Mouse (Mus musculus) T-helper 2 cell (primary cell): Measurements from ENCODE around the gene Gtf2h2.

Source experiments
- in situ Hi-C: fragments of 300-600 bp; cut with MboI, MseI; formaldehyde crosslinking; loops from one replicate; pipeline ENCODE4 v1.15.1; 2025; ENCODE audit warnings: high pct_unique_total_duplicates

The Gtf2h2 gene

DNA sequence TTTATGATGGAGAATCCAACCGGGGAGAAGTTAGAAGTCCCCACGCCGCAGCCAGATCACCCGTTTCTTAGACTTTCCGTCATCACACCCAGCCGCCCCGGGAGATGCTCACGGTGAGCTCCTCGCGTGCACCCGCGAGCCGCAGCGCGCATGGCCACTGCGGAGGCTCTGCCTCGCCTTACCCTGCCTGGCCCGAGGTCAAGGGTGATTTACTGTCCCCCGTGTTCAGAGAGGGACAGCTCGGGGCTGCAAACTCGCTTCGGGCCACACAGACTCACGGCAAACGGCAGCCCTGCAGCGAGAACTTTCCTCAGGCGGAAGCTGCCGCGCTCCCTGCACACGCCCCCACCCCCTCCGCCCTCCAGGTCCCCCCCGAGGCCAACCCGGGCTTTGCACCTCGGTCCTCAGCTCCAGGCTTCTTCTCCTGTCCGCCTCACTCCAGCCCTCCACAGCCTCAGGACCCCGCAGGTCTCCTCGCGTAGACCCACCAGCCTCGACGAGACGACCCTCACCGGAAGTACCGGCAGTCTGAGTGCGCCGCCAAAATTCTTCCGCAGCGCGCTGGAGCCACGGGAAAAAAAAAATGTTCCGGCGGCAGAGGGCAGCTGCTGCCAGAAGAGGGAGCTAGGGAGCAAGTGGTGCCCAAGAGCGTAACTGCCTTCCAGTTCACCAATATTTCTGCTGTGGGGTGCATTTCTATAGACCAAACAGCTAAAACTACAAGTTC lies at the start of gene Gtf2h2:
Gene Gtf2h2, minus strand, starts transcription at position 519 of the 727 bp plus-strand sequence.
- in situ Hi-C loops = loop anchor here (5.0 to 25.0 kb wide), 2 partner anchors 95 to 455 kb away; no protein-coding TSS in a partner anchor

DNA sequence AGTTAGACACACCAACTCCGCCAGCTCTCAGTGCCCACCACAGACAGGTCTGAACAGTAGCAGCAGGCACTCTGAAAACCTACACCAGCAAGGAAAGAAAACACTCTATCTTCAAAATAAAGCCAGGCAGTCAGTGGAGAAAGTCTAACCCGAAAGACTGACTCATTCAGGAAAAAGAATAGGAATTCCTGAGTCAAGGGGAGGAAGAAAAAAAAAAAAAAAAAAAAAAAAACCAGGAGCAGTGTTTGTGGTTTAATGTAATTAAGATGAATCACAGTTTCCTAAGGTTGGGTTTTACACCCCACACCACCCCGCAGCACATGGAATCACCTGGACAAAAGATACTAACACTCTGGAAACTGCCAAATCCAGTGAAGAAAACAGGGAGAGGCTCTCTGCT lies 43.8 kb upstream of the Gtf2h2 start:
- in situ Hi-C loops = no loop called here

GRCm38 (mm10) chr13:100532788-100533365 lies 40.5 kb upstream of the Gtf2h2 start:
- in situ Hi-C loops = no loop called here

- in situ Hi-C loops = no loop called here
These were observed 34.3 kb upstream of the Gtf2h2 start for GRCm38 (mm10) chr13:100526649-100527038.

GRCm38 (mm10) chr13:100525935-100526648 lies 33.7 kb upstream of the Gtf2h2 start:
- in situ Hi-C loops = no loop called here

GRCm38 (mm10) chr13:100524896-100525295 lies 32.5 kb upstream of the Gtf2h2 start:
- in situ Hi-C loops = no loop called here

- in situ Hi-C loops = no loop called here
These were observed 31.3 kb upstream of the Gtf2h2 start for GRCm38 (mm10) chr13:100523698-100524097.

DNA sequence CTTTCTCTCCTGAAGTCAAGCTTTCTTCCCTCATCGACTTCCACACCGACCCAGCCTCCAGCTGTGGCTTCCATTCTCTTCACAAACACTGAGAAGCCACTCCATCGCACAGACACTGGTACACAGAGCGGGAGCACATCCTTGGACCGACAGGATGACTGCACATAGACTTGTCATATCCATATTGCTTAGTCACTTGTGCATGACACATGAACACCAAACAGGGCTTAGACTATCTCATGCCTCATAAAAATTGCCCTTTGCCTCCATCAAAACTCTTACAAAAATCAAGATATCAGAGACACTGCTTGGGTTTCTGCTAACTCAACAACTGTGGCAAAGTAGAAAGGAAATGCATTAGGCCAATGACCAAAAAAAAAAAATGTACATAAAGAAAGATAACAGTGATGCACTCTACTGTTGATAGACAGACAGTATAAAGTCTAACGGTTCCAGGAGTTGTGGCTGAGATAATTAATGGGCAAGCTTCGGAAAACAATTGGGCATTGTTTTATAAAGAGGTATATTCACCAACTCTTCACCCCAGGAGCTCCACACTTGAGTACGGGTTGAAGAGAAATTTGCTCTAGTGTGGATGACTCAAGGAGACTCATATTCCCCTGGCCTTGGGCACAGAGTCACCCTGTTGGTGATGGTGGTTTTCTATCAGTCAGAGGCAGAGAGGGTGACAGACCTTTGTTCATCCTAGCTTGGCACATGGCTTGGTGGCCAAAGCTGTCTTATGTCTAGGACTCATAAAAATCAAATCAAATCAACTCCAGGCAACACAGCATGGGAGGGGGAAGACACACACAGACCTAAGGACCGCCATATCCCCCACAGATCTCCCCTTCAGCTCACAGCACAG lies 29.6 kb upstream of the Gtf2h2 start:
- in situ Hi-C loops = no loop called here

DNA sequence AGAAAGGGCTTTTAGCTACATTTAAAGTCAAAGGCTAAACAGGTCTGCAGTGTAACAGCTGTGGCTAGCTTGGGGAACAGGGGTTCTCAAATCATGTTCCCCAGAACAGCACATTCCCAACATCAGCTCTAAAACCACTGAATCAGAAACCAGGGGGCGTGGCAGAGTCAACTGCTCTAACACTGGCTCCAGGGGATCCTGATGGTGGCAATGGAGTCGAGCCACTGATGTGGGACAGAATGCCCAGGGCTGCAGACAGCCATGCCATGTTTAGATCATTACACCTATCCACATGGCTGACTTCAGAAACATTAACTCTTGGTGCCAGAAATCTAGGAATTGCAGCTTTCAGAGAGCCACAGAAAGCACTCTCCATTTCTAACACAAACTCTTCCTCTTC lies 26.8 kb upstream of the Gtf2h2 start:
- in situ Hi-C loops = no loop called here

DNA sequence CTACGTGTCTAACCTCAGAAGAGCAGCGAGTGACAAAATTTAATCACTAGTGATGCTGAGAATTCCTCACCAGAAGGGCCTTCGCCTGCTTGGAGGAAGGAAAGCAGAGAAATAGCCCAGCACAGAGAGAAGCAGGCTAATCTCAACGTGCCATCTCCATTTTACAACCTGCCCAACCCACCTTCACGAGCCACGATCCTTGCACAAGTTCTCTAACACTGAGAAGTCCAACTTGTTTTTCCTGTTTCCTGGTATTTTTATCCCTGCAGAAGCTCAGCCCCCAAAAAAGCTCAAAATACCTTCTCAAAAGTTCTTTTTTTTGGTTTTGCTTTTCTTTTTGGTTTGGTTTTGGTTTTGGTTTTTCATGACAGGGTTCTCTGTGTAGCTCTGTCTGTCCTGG lies 25.8 kb upstream of the Gtf2h2 start:
- in situ Hi-C loops = no loop called here

GRCm38 (mm10) chr13:100517652-100518153 lies 25.3 kb upstream of the Gtf2h2 start:
- in situ Hi-C loops = no loop called here

- in situ Hi-C loops = no loop called here
These were observed 24.1 kb upstream of the Gtf2h2 start for GRCm38 (mm10) chr13:100516213-100517105.

DNA sequence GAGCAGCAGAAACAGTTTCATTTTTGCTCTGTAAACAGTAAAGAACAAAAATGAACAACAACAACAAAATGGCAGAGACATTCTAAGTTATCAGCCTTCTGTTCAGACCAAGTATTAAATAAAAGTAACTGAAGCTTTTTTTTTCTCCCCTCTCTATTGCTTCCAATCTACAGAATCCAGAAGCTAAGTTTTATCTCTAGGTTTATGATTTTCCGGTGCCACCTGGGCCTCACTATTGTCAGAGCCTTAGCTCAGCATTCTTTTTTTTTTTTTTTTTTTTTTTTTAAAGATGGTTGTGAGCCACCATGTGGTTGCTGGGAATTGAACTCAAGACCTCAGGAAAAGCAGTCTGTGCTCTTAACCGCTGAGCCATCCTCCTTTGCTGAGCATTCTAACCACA lies 20.4 kb upstream of the Gtf2h2 start:
- in situ Hi-C loops = no loop called here

GRCm38 (mm10) chr13:100511860-100512364 lies 19.5 kb upstream of the Gtf2h2 start:
- in situ Hi-C loops = no loop called here

- in situ Hi-C loops = no loop called here
These were observed 18.9 kb upstream of the Gtf2h2 start for GRCm38 (mm10) chr13:100511146-100511859.

GRCm38 (mm10) chr13:100499625-100500024 lies 7.2 kb upstream of the Gtf2h2 start:
- in situ Hi-C loops = loop anchor here (25.0 kb wide), 1 partner anchor 462 kb away; no protein-coding TSS in a partner anchor

GRCm38 (mm10) chr13:100495337-100495736 lies 3.0 kb upstream of the Gtf2h2 start:
- in situ Hi-C loops = loop anchor here (25.0 kb wide), 1 partner anchor 458 kb away; no protein-coding TSS in a partner anchor

GRCm38 (mm10) chr13:100494370-100494769 lies 2.0 kb upstream of the Gtf2h2 start:
- in situ Hi-C loops = loop anchor here (5.0 to 25.0 kb wide), 2 partner anchors 93 to 457 kb away; no protein-coding TSS in a partner anchor

GRCm38 (mm10) chr13:100493313-100493712 lies 934 bp upstream of the Gtf2h2 start:
- in situ Hi-C loops = loop anchor here (5.0 to 25.0 kb wide), 2 partner anchors 94 to 456 kb away; no protein-coding TSS in a partner anchor
